ENCODE assay signal across 19 mouse cellular contexts in the genomic region with DNA sequence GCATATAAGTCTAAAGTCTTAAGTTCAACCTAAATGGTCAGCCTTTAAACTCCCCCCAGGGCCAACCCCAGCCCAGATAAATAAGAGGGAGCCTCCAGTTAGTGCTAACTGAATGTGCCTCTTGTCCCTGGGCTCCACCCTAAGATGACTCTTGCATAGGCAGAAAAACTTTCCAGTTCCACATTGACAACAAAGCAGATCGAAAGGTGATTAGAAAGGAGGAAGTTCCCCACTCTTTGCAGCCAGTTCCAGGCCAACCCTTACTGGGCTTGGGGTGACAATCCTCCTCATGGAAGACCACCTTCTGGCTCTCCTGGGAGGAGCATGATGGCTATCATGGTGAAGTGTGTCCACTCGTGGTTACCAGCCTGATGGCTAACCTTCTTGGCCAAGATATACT.
DNase-seq lines count a peak whose midpoint lies in the region; TF ChIP-seq lines count a peak whose summit lies in the region.
"Had no signal": no experiment of that assay in that cellular context is flagged by ENCODE, and none has a peak within 500 bp of the region (broad histone marks: within the 10 kb centered on the region; RNA-seq: fewer than 3 reads in every experiment).

No protein-coding gene starts in this region.

- TF ChIP-seq RAD21 in MEL (IDR thresholded peaks at IDR 0.05; ENCODE audit: low read depth, low read length), result no peak; the same call in 1 of the 2 replicates

- H3K9me3 ChIP-seq in MEL (replicated peaks; ENCODE audit: insufficient read depth, low read length), result no peaks in the 10 kb centered on the region
- H3K9me3 ChIP-seq: G1E had no signal

- H3K4me1 ChIP-seq in MEL (ENCODE audit: control insufficient read depth in 1 of 2, insufficient read depth in 2 of 2, low read length in 2 of 2), result peaks cover 0 to 4% of the 10 kb centered on the region in 2 experiments; a peak in 2 of 4 replicates

- no peak overlapping the region for H3K27ac ChIP-seq in MEL (ENCODE audit: control insufficient read depth, low read depth, low read length)

- no peak for TF ChIP-seq CTCF in MEL (IDR thresholded peaks at IDR 0.05 in 2 of 3, conservative IDR thresholded peaks at IDR 0.05 in 1 of 3; ENCODE audit: control insufficient read depth in 1 of 3, insufficient read depth in 1 of 3, low read depth in 2 of 3, low read length in 3 of 3, poor library complexity in 1 of 3, severe bottlenecking in 1 of 3)

- no peak overlapping the region for H3K9ac ChIP-seq in MEL (ENCODE audit: control insufficient read depth, low read depth, low read length, poor library complexity, severe bottlenecking)

- H3K27me3 ChIP-seq in MEL (ENCODE audit: control insufficient read depth in 1 of 2, insufficient read depth in 2 of 2, low read length in 2 of 2), result no peaks in the 10 kb centered on the region
- H3K27me3 ChIP-seq: CH12.LX had no signal

- TF ChIP-seq EP300 in MEL (IDR thresholded peaks at IDR 0.05; ENCODE audit: low read depth in 1 of 2, low read length in 2 of 2), result no peak

- TF ChIP-seq POLR2A in MEL (IDR thresholded peaks at IDR 0.05; ENCODE audit: control insufficient read depth in 1 of 2, insufficient read depth in 1 of 2, low read depth in 1 of 2, low read length in 2 of 2, poor library complexity in 1 of 2), result no peak

- DNase-seq in MEL (ENCODE audit: low read depth, low spot score), result peak; percentile 80
- DNase-seq in MEL-GATA-1-ER (ENCODE audit: extremely low read depth, low read depth), result peak; percentile 25
- DNase-seq in adrenal gland, adult (ENCODE audit: inconsistent age in 2 of 2, low spot score in 1 of 2), result no peak
- no peak for DNase-seq in heart, postnatal 4 days
- DNase-seq: adrenal gland, adult 2 months; adrenal gland, adult 8-10 months; adrenal gland, postnatal 10 days; adrenal gland, postnatal 14 days; adrenal gland, postnatal 25 days; adrenal gland, postnatal 36 days; B cell, adult 2 months; cerebellum, adult 11 months; cerebellum, adult 11-12 months; cerebellum, adult 18-20 months; cerebellum, adult 2 months; cerebellum, adult 8-10 months; cerebellum, adult 9-10 months had no signal

- H3K36me3 ChIP-seq in MEL (ENCODE audit: control insufficient read depth in 1 of 2, insufficient read depth in 2 of 2, low read length in 2 of 2), result peaks cover 0 to 2% of the 10 kb centered on the region in 2 experiments; a peak in 1 of 4 replicates
- H3K36me3 ChIP-seq: G1E had no signal

- no peaks in the 10 kb centered on the region for H3K79me2 ChIP-seq in MEL (ENCODE audit: control insufficient read depth, insufficient read depth, low read length, poor library complexity)

- no peak overlapping the region for H3K4me3 ChIP-seq in MEL (ENCODE audit: control insufficient read depth in 1 of 2, insufficient read depth in 1 of 2, low read depth in 2 of 2, low read length in 2 of 2)

TF ChIP-seq in MEL, 35 proteins besides CTCF, POLR2A, EP300 and RAD21:
- TF ChIP-seq MYB (IDR thresholded peaks at IDR 0.05; ENCODE audit: low read depth, low read length), result no peak
- TF ChIP-seq UBTF (IDR thresholded peaks at IDR 0.05; ENCODE audit: borderline replicate concordance, insufficient read depth, low read depth, low read length), result 0 out of 2 replicates have a peak, but pooled peaks have one; percentile 52
- TF ChIP-seq KAT2A (conservative IDR thresholded peaks at IDR 0.05; ENCODE audit: low read depth, low read length), result no peak
- no peak for TF ChIP-seq SIN3A (IDR thresholded peaks at IDR 0.05; ENCODE audit: low read length)
- TF ChIP-seq TBP (IDR thresholded peaks at IDR 0.05; ENCODE audit: low read depth, low read length), result peak; percentile 45; the same call in 1 of the 2 replicates
- TF ChIP-seq POLR2AphosphoS5 (IDR thresholded peaks at IDR 0.05; ENCODE audit: borderline replicate concordance, low read depth, low read length), result no peak
- TF ChIP-seq JUND (IDR thresholded peaks at IDR 0.05; ENCODE audit: low read depth, low read length), result no peak
- TF ChIP-seq ZKSCAN1 (IDR thresholded peaks at IDR 0.05; ENCODE audit: low read depth, low read length), result no peak
- TF ChIP-seq BHLHE40 (IDR thresholded peaks at IDR 0.05; ENCODE audit: borderline replicate concordance, low read depth, low read length), result no peak
- no peak for TF ChIP-seq MAFK (IDR thresholded peaks at IDR 0.05; ENCODE audit: borderline replicate concordance, low read depth, low read length)
- no peak for TF ChIP-seq RCOR1 (IDR thresholded peaks at IDR 0.05; ENCODE audit: low read depth, low read length)
- no peak for TF ChIP-seq USF2 (IDR thresholded peaks at IDR 0.05; ENCODE audit: borderline replicate concordance in 1 of 2, insufficient read depth in 1 of 2, low read depth in 1 of 2, low read length in 2 of 2)
- TF ChIP-seq MEF2A (IDR thresholded peaks at IDR 0.05; ENCODE audit: extremely low read depth, insufficient replicate concordance, low read depth, low read length, poor library complexity, severe bottlenecking), result no peak
- TF ChIP-seq ZC3H11A (IDR thresholded peaks at IDR 0.05; ENCODE audit: low read depth, low read length), result no peak
- TF ChIP-seq E2F4 (IDR thresholded peaks at IDR 0.05; ENCODE audit: borderline replicate concordance, low read depth, low read length), result no peak

Comparison
In these comparisons a context has a peak if more than half of its experiments do, and no peak if none do; other contexts are left out.
1. DNase-seq: peak in MEL (single experiment) and MEL-GATA-1-ER (single experiment); none in adrenal gland, adult (0 of 2) and heart, postnatal 4 days (single experiment).